Mouse (Mus musculus) liver, adult 2 months (tissue): ENCODE results near the gene Lef1.

ENCODE experiments used
- CTCF ChIP-seq: fragments of 200-500 bp; IDR thresholded peaks from 2 replicates; pipeline ENCODE4 v1.5.1; 2011; ENCODE audit warnings: low read depth, low read length, control low read depth
- POLR2A ChIP-seq: fragments of 200-500 bp; IDR thresholded peaks from 2 replicates; pipeline ENCODE4 v1.6.1; 2011; ENCODE audit warnings: low read length, control low read depth; ENCODE audit not compliant: insufficient read depth; ENCODE audit errors: extremely low read depth

GRCm38 (mm10) chr3:131198991-131199390, 88.7 kb downstream of the Lef1 start:
- TF ChIP-seq POLR2A (no peak), CTCF (no peak)
